Mouse (Mus musculus) neural tube, embryonic 14.5 days (tissue): Measurements from ENCODE around the gene Inpp5b. TPM values are rescaled to one million over a fixed set of nuclear protein-coding genes. Genes with fewer than 3 reads are reported as not detected.

Experiments used
- ATAC-seq: fragments of 200-750 bp; cut with Nextera tagmentation; 2 replicates; pipeline ENCODE4 v1.8.0; 2017; ENCODE audit warnings: low read depth, mild to moderate bottlenecking, moderate TSS enrichment, moderate library complexity
- H3K27ac ChIP-seq: fragments of 300-500 bp; sonication (generic); 2 replicates; pipeline ENCODE4 v1.5.1; 2014; ENCODE audit warnings: low read depth, mild to moderate bottlenecking, control low read depth, low read length, moderate library complexity, mixed read lengths
- H3K27me3 ChIP-seq: fragments of 300-500 bp; sonication (generic); 2 replicates; pipeline ENCODE4 v1.6.1; 2014; ENCODE audit warnings: low read length; ENCODE audit not compliant: control insufficient read depth, insufficient read depth
- H3K36me3 ChIP-seq: fragments of 300-500 bp; sonication (generic); 2 replicates; pipeline ENCODE4 v1.6.1; 2014; ENCODE audit warnings: low read length, mixed read lengths; ENCODE audit not compliant: control insufficient read depth, insufficient read depth
- H3K4me1 ChIP-seq: fragments of 300-500 bp; sonication (generic); 2 replicates; pipeline ENCODE4 v1.6.1; 2014; ENCODE audit warnings: low read length; ENCODE audit not compliant: control insufficient read depth, insufficient read depth
- H3K4me2 ChIP-seq: fragments of 300-500 bp; sonication (generic); 2 replicates; pipeline ENCODE4 v1.6.1; 2014; ENCODE audit warnings: mild to moderate bottlenecking, low read depth, low read length, control low read depth
- H3K4me3 ChIP-seq: fragments of 300-500 bp; sonication (generic); 2 replicates; pipeline ENCODE4 v1.5.1; 2014; ENCODE audit warnings: low read depth, low read length, control low read depth, mixed read lengths
- H3K9ac ChIP-seq: fragments of 300-500 bp; sonication (generic); replicated peaks from 2 replicates; pipeline ENCODE4 v1.6.1; 2014; ENCODE audit warnings: low read depth, mild to moderate bottlenecking, control low read depth, low read length, mixed read lengths
- H3K9me3 ChIP-seq: fragments of 300-500 bp; sonication (generic); 2 replicates; pipeline ENCODE4 v1.6.1; 2016; ENCODE audit warnings: low read length; ENCODE audit not compliant: control insufficient read depth
- WGBS: fragments of 180-500 bp; shearing (Covaris S2); extraction: QIAGEN DNeasy Blood & Tissue Kit; methylation state at CpG from one replicate; pipeline ENCODE4 v1.1.7; 2014; 5-methylcytosine and 5-hydroxymethylcytosine counted together
- polyA plus RNA-seq: library from polyadenylated mRNA; unstranded; fragments of >200 nt; fragmentation: Nextera tagmentation; extraction: Ambion mirVana; gene quantifications from 2 replicates; pipeline ENCODE4 v1.2.1, GENCODE M21; 2014

Gene Inpp5b
- polyA plus RNA-seq, 1 experiment from 2014 or later = 22.5 TPM

DNA sequence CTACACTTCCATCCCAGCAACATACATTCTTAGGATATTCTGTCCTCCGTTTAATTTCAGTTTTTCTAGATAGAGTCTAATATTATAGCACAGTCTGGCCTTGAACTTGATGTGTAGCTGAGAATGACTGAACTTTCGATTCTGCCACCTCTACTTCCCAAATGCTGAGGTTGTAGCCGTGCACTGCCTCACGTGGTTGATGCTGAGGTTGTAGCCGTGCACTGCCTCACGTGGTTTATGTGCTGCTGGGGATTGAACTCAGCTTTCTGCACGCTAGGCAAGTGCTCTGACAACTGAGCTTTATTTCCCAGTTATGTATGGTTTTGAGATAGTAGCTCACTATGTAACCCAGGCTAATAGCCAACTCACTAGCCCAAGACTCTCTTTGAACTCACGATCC lies 54.5 kb downstream of the Inpp5b start:
- no peak overlapping the region for H3K4me2 ChIP-seq
- H3K27ac ChIP-seq = no peak overlapping the region
- no peak overlapping the region for H3K9ac ChIP-seq
- H3K27me3 ChIP-seq = no peaks in the 10 kb centered on the region
- ATAC-seq = no peak
- H3K9me3 ChIP-seq = no peaks in the 10 kb centered on the region
- no peaks in the 10 kb centered on the region for H3K4me1 ChIP-seq
- 91% methylated on average over 8 of the region's 8 CpGs for WGBS
- no peak overlapping the region for H3K4me3 ChIP-seq
- H3K36me3 ChIP-seq = peaks cover 30% of the 10 kb centered on the region

DNA sequence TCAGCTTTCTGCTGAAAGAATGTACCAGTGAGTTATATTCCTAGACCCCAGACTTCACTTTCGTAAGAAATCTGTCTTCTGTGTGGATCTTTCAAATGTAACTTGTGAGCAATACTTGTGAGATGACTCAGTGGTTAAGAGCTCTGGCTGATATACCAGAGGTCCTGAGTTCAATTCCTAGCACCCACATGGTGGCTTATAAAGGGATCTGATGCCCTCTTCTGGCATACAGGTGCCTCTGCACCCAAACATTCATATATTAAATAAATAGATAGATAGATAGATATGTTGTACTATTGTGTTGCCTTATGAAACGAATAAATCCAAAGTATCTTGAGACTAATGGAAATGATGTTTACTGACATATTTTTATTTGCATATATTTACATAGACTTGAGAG lies 55.3 kb downstream of the Inpp5b start:
- ATAC-seq = no peak
- WGBS = 92% methylated on average over 2 of the region's 2 CpGs
- H3K36me3 ChIP-seq = peaks cover 26% of the 10 kb centered on the region

DNA sequence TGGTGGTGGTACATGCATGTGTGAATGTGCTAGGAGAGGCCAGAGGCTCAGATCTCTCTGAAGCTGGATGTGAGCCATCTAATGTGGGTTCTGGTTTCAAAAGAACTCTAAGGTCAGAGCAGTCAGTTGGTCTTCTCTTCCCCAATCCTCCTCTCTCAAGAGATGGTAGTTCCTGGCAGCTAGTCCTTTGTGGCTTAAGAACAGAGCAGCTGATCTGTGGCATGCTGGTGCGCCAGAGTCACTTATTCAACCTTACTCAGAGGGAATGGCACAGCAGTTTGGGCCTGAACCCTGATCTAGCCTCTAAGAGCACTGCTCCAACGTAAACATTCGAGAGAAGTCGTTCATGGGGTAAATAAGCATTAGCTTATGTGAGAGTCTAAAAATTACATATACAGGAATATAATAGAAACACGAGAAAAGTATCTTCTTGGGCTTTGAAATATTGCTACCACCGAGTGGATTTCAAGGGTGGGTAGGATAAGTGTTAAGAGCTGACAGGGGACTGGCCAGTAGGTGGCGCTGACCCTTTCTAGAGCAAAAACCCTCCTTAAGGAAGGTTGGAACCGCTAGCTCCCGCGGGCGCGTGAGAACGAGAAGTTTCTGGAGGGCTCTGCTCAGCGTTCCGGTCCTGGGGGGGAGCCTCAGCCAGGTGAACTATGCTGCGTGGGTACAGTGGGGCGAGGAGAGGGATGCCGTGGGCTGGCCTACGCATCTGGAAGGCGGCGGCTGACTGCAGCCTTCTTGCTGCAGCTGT lies 60.1 kb downstream of the Inpp5b start, which contains the start of gene Mtf1:
Gene Mtf1, plus strand, starts transcription at position 553 of the 757 bp plus-strand sequence.
- Histone ChIP-seq H3K4me2 (peak within 1 kb of the TSS; percentile 85), H3K9me3 (no peaks in the 10 kb centered on the region), H3K4me1 (peaks cover 10% of the 10 kb centered on the region; the same call in 1 of the 2 replicates), H3K9ac (peak within 1 kb of the TSS; percentile 76), H3K36me3 (peaks cover 23% of the 10 kb centered on the region), H3K27me3 (no peaks in the 10 kb centered on the region), H3K27ac (peak within 1 kb of the TSS; percentile 91), H3K4me3 (peak within 1 kb of the TSS; percentile 82)
- 2% methylated on average over 21 of the region's 21 CpGs for WGBS
- peak; percentile 86 for ATAC-seq

More for the DNA sequence above, 55.3 kb downstream of the Inpp5b start:
- Histone ChIP-seq H3K27ac (no peak overlapping the region), H3K9me3 (no peaks in the 10 kb centered on the region), H3K4me3 (no peak overlapping the region), H3K9ac (no peak overlapping the region), H3K4me1 (no peaks in the 10 kb centered on the region), H3K4me2 (no peak overlapping the region), H3K27me3 (no peaks in the 10 kb centered on the region)

DNA sequence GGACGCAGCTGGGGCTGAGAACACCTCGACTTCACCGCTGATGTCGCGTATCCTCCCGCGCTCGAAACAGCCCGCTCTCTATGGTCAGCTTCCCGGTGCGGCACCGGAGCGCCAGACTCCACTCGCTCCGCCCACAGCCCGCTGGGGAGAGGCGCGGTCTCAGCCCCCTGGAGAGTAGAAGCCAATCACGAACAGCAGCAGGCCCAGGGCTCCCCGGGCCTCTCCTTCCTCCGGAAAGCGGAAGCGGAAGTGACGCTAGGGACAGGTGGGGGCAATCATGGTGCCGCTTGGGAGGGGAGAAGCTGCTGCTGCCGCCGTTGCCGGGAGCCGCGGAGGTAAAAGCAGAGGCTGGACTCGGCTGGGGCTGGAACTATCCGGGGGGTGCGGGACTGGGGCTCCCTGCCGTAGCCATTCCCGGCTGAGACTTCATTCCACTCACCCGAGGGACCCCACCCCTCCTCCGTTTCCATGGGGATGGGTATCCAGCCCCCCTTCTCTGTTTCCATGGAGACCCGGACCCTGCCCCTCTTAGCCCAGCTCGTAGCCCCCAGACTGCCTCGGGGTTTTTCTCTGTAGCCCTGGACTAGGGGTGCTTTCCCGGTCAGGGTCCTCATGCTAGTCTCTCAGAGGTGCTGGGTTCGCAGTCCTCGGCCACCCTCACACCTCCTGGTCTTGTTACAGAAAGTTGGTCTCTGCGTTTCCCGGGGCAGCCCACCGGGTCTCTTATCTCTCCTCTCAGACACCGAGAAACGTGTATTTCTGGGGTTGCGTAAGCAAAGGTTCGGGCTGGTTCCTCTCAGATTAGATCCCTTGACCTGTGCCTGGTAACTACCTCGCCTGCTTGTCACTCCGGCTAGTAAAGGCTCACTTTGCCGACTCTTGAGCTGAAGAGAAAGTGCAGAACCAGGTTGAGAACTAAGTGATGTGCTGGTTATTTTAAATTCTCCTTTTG lies 60.9 kb downstream of the Inpp5b start:
- Histone ChIP-seq H3K27ac (peak overlapping the region; percentile 91), H3K9me3 (no peaks in the 10 kb centered on the region), H3K27me3 (no peaks in the 10 kb centered on the region), H3K4me1 (peaks cover 10% of the 10 kb centered on the region; the same call in 1 of the 2 replicates), H3K36me3 (peaks cover 27% of the 10 kb centered on the region), H3K4me3 (peak overlapping the region; percentile 82), H3K4me2 (peak overlapping the region; percentile 85), H3K9ac (peak overlapping the region; percentile 76)
- 2% methylated on average over 53 of the region's 53 CpGs for WGBS
- peak; percentile 99 for ATAC-seq

DNA sequence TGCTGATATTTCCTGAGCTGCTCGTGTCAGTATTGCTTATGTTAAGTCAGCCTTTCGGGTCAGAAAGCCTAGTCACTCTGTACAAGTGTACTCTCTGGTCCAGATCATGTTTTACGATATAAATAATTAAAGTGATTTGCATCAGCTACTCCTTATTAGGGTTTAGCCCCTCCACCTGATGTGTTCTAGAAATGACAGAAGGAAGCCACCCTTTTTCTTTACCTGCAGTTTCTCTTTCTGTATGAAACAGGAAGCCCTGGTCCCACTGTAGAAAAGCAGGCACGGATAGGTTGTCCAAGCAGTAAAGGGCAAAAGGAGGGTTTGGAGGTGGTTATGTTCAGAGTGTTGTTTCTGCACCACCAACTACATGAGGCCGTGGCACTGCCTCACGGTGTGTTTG lies 61.8 kb downstream of the Inpp5b start:
- H3K36me3 ChIP-seq = peaks cover 27% of the 10 kb centered on the region
- H3K9ac ChIP-seq = no peak overlapping the region; the same call in 1 of the 2 replicates
- WGBS = 80% methylated on average over 6 of the region's 6 CpGs
- no peaks in the 10 kb centered on the region for H3K9me3 ChIP-seq
- H3K4me1 ChIP-seq = peaks cover 10% of the 10 kb centered on the region; the same call in 1 of the 2 replicates
- ATAC-seq = no peak
- H3K4me2 ChIP-seq = peak overlapping the region; percentile 85
- peak overlapping the region; percentile 82; the same call in 1 of the 2 replicates for H3K4me3 ChIP-seq
- H3K27ac ChIP-seq = no peak overlapping the region
- no peaks in the 10 kb centered on the region for H3K27me3 ChIP-seq

DNA sequence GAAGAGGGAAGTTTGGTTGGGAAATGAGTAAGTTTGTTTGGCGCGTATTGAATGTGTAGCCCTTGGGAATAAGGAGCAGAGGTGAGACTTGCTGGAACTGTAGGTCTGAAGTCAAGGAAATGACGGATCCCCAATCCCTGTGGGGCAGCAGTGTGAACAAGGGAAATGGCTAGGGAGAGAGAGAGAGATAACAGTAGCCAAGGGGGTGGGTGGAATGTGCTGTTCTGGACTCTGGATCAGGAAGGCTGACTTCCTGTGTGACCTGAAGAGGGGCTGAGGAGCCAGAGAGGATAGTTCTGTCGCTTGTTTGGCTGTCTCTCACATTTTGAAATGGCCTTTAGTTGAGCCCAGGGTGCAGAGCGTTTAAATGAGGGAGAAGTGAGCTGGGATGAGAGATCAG lies 66.9 kb downstream of the Inpp5b start:
- Histone ChIP-seq H3K4me2 (no peak overlapping the region), H3K27me3 (no peaks in the 10 kb centered on the region), H3K4me1 (peaks cover 2% of the 10 kb centered on the region; the same call in 1 of the 2 replicates), H3K9ac (no peak overlapping the region), H3K27ac (no peak overlapping the region), H3K36me3 (peaks cover 21% of the 10 kb centered on the region), H3K9me3 (no peaks in the 10 kb centered on the region), H3K4me3 (no peak overlapping the region)
- no peak for ATAC-seq
- 90% methylated on average over 5 of the region's 5 CpGs for WGBS

DNA sequence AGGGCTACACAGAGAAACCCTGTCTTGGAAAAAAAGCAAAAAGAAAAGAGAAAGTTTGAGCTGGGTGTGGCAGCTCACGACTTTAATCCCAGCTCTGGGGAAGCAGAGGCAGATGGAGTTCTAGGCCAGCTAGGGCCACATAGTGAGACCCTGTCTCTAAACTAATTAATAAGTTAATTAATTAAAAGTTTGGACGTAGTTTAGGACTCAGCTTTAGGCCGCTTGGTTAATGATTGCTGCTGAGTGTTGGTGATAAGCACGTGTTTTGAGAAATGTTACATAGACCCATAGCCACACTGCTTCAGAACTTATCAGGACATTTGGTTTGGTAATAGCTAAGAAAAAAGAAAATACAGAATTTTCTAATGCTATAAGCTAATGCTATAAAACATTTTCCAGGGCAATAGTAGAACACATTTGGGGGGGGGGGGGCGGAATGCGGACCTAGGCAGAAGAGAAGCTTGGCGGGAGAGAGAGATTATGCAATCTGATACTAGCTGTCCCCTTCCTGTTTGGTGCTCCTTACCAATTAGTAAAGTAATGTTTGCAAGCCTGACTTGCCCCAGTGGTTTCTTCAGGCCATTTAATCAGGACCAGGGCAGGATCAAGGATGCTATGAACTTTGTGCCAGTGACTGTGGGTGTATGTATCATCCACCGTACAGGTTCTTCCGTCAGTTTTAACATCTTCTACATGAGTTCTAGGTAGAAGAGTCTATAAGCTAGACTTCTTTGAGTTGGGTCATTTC lies 67.7 kb downstream of the Inpp5b start:
- Histone ChIP-seq H3K27me3 (no peaks in the 10 kb centered on the region), H3K27ac (no peak overlapping the region), H3K36me3 (peaks cover 21% of the 10 kb centered on the region), H3K4me2 (no peak overlapping the region), H3K9me3 (no peaks in the 10 kb centered on the region), H3K4me3 (no peak overlapping the region), H3K4me1 (no peaks in the 10 kb centered on the region; the same call in 1 of the 2 replicates), H3K9ac (no peak overlapping the region)
- 94% methylated on average over 9 of the region's 9 CpGs for WGBS
- ATAC-seq = no peak

DNA sequence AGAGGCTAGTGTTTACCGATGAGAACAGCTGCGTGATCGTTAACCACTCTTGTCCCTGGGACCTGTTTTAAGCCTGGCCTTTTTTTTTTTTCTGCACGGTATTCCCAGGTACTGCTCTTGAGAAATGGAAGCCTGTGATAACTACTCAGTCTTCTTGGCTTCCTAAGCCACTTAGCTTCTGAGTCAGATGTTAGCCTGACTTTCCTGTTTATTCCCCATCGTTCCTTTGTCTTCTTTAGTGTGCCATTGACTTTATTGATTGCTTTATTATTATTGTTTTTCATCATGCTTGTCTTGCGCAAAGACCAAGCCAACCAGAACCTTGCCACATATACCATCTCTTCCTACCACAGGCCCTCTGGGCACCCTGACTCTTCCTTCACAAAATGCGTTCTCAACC lies 68.4 kb downstream of the Inpp5b start:
- no peaks in the 10 kb centered on the region for H3K9me3 ChIP-seq
- H3K27me3 ChIP-seq = no peaks in the 10 kb centered on the region
- WGBS = 87% methylated on average over 7 of the region's 7 CpGs
- no peak overlapping the region for H3K4me3 ChIP-seq
- H3K36me3 ChIP-seq = peaks cover 19% of the 10 kb centered on the region
- ATAC-seq = no peak
- no peak overlapping the region for H3K27ac ChIP-seq
- no peak overlapping the region for H3K4me2 ChIP-seq
- H3K4me1 ChIP-seq = no peaks in the 10 kb centered on the region; the same call in 1 of the 2 replicates
- H3K9ac ChIP-seq = no peak overlapping the region
